Mouse (Mus musculus): ENCODE results near the gene Aicda. TPM values are rescaled to one million over a fixed set of nuclear protein-coding genes. Genes with fewer than 3 reads are reported as not detected.

Aicda gene
- total RNA-seq, 1 experiment from 2014 or later: not detected

- no peak for DNase-seq
Observed at GRCm38 (mm10) chr6:122601615-122602014, 48.0 kb downstream of the Aicda start.

DNA sequence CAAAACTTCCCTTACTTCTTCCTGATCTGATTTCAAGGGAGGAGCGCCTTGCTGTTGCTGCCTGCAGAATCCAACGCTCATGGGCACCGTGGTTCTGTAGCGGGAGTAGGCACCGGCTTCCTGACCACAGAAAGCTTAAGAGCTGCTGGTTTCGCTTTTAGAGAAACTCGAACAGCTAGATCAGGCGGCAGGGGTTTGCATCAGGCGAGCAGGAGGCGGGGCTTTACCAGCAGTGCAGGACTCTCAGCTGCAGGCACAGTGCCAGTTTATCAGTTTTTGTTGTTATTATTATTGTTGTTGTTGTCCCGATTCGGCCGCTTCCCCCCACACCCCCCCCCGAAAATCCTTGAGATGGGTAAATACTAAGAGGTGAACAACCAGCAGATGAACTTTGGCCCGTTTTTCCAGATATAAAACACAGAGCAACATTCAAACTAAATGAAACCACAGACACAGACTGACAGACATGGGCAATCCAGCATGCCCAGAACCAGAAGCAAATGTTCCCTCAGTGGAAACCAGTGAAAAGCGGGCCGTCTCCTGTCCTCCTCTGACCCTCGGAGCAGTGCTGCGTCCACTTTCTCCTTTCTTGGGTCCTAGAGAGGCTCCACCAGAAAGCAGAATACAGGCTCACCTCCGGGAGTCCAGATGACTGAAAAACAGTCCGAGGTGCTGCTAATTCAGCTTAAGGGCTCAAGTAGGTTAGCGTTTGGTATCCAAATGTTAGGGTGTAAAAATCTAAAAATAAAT is 48.8 kb downstream of the Aicda start, which contains the start of gene Apobec1:
TSS of gene Apobec1 (minus strand) at position 203 of the 750 bp plus-strand sequence.
- DNase-seq: peak; percentile 87

DNA sequence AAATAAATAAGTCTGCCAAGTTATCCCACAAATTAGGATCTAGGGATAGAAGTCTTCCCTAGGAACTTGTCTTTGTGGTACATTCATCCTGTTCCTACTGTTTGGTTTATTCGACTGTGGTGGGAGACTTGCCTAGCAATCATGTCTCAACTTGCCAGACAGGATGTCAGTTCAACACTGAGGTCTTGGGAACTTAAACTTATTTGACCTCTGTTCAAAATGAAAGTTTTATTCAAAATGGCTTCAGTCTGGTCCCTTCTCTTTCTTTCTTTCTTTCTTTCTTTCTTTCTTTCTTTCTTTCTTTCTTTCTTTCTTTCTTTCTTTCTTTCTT is 49.4 kb downstream of the Aicda start:
- no peak for DNase-seq

DNA sequence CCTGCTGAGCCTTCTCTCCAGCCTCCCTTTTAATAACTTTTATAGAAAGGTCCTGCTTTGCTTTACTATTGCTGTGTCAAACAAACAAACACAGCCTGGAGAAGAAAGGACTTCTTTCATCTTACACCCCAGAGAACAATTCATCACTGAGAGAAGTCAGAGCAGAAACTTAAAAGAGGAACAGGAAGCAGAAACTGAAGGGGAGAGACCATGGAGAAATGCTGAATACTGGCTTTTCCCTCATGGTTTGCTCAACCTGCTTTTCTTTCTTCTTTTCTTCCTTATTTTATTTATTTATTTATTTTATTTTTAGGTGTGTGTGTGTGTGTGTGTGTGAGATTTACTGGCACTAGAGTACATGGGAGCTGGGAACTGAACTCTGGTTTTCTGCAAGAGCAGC is 50.7 kb downstream of the Aicda start:
- DNase-seq: no peak

DNA sequence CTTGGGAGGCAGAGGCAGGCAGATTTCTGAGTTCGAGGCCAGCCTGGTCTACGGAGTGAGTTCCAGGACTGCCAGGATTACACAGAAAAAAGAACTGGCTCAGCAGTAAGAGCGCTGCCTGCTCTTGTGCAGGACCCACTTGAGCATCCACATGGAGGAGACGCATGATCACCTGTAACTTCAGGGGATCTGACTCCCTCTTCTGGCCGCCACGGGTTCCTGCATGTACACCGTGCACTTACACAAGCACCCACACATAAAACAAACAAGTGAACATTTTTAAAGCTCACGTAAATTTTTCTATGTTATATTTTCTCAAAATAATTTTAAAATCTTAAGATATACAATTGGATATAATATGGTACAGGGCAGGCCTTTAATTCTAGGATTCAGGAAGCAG is 51.9 kb downstream of the Aicda start:
- peak; percentile 34 for DNase-seq

GRCm38 (mm10) chr6:122606661-122607060 is 53.1 kb downstream of the Aicda start:
- no peak for DNase-seq

- no peak for DNase-seq
Observed at GRCm38 (mm10) chr6:122607700-122608099, 54.1 kb downstream of the Aicda start.

DNA sequence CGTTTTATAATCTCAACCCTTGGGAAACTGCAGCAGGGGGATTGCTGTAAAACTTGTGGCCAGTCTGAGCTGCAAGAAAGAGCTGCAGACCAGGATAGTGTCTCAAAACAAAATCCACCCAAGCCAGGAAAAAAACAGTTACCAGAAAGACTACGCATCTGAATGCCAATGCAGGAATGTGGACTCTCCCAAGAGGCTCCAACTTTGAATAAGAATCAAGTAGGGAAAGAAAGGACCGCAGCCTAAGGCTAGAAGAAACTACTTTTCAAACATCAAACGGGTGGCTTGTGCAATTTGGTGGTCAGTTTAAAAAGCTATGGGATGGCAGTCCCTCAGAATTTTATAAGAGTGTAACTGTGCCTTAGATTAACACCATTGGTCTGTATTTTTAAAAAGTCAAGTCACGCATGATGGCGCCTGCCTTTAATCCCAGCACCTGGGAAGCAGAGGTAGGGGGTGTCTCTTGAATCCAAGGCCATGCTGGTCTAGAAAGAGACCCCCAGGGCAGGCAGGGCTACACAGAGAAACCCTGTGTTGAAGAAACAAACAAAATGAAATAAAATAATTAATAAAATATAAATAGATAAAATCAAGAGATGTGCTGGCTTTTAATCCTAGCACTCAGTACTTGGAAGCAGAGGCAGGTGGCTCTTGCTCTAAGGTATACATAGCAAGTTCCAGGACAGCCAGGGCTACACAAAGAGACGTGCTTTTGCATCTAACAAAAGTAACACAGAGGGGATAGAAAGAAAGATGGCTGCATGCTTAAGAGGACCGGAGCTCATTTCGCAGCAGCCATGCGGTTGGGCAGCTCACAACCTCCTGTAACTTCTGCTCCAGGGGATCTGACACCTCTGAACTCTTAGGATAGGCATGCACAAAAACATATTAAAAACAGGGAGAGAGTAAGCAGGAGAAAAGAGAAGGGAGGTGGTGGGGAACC is 55.1 kb downstream of the Aicda start:
- DNase-seq: no peak

DNA sequence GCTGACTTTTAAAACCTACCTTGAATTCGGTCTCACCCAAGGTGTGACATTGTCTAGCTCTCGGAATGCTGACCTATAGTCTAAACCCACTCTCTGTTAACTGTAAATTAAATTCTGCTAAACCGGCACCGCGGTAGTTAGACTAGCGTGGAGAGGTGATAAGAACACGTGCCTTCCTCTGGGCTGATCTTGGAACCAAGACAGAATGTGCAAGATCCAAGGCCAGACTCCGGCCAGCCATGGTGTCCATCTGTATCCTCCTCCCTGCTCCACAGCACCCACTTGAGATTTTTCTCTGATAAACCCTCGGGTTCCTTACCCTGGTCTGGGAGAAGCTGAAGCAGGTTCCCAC is 55.8 kb downstream of the Aicda start:
- DNase-seq: no peak

- DNase-seq: no peak
Observed at GRCm38 (mm10) chr6:122609771-122610170, 56.2 kb downstream of the Aicda start, which contains the start of gene Gdf3. Gene Gdf3 (minus strand): TSS chr6:122610087.

- no peak for DNase-seq
Observed at GRCm38 (mm10) chr6:122612426-122612825, 58.8 kb downstream of the Aicda start.

Other genes with a start within 250 kb of the Aicda start
- 123 and 132 TPM in 2 replicates for gene M6pr, start 245.1 kb upstream of the Aicda start, total RNA-seq (2021)
- 16.7 and 24.9 TPM in 2 replicates for gene Phc1, start 213.2 kb upstream of the Aicda start, total RNA-seq (2021)
- gene Rimklb, start 55.0 kb upstream of the Aicda start, total RNA-seq (2021): 0.85 and 2.0 TPM in 2 replicates
- 36.3 and 44.0 TPM in 2 replicates for gene Mfap5, start 48.0 kb upstream of the Aicda start, total RNA-seq (2021)
- gene Apobec1, start 48.6 kb downstream of the Aicda start, total RNA-seq (2021): 8.8 and 12.2 TPM in 2 replicates
- gene Gdf3, start 56.3 kb downstream of the Aicda start, total RNA-seq (2021): not detected in 2 replicates
- gene Dppa3, start 72.6 kb downstream of the Aicda start, total RNA-seq (2021): not detected in 2 replicates
- not detected in 2 replicates for gene Nanog, start 153.7 kb downstream of the Aicda start, total RNA-seq (2021)
- 8.5 and 14.9 TPM in 2 replicates for gene Slc2a3, start 247.8 kb downstream of the Aicda start, total RNA-seq (2021)

Data from adrenal gland, postnatal 14 days (tissue).